Mouse (Mus musculus) B cell, adult 2 months (primary cell): ENCODE measurements around the gene Camta2.

Source experiments
- DNase-seq, 2 experiments: peaks; one replicate each; pipeline ENCODE4 v3.0.0; 2022

Camta2 gene

GRCm38 (mm10) chr11:70687601-70688199 is at the start of gene Camta2:
TSS of gene Camta2 (minus strand) at chr11:70688105.
- DNase-seq = peak; percentile 84 to 85

GRCm38 (mm10) chr11:70733256-70733655 is 45.4 kb upstream of the Camta2 start:
- no peak for DNase-seq

GRCm38 (mm10) chr11:70731178-70731577 is 43.3 kb upstream of the Camta2 start:
- no peak for DNase-seq

- no peak for DNase-seq
Measured at GRCm38 (mm10) chr11:70730427-70731038, 42.6 kb upstream of the Camta2 start.

GRCm38 (mm10) chr11:70727385-70727784 is 39.5 kb upstream of the Camta2 start:
- no peak for DNase-seq

GRCm38 (mm10) chr11:70726585-70726984 is 38.7 kb upstream of the Camta2 start:
- no peak for DNase-seq

- DNase-seq = no peak
Measured at GRCm38 (mm10) chr11:70724706-70725105, 36.8 kb upstream of the Camta2 start.

GRCm38 (mm10) chr11:70721072-70721471 is 33.2 kb upstream of the Camta2 start:
- no peak for DNase-seq

- peak; percentile 37 to 50 for DNase-seq
Measured at GRCm38 (mm10) chr11:70720567-70720966, 32.7 kb upstream of the Camta2 start.

GRCm38 (mm10) chr11:70718481-70718880 is 30.6 kb upstream of the Camta2 start:
- no peak for DNase-seq

- no peak for DNase-seq
Measured at GRCm38 (mm10) chr11:70715832-70716231, 27.9 kb upstream of the Camta2 start.

GRCm38 (mm10) chr11:70713222-70713621 is 25.3 kb upstream of the Camta2 start:
- DNase-seq = no peak

- no peak for DNase-seq
Measured at GRCm38 (mm10) chr11:70711026-70711425, 23.1 kb upstream of the Camta2 start.

GRCm38 (mm10) chr11:70706127-70706526 is 18.2 kb upstream of the Camta2 start:
- no peak for DNase-seq

- DNase-seq = no peak
Measured at GRCm38 (mm10) chr11:70702781-70703180, 14.9 kb upstream of the Camta2 start.

GRCm38 (mm10) chr11:70701984-70702733 is 14.3 kb upstream of the Camta2 start:
- DNase-seq = no peak

- DNase-seq = no peak
Measured at GRCm38 (mm10) chr11:70701221-70701955, 13.5 kb upstream of the Camta2 start.

- peak; percentile 54 to 63 for DNase-seq
Measured at GRCm38 (mm10) chr11:70700613-70701012, 12.7 kb upstream of the Camta2 start.

- DNase-seq = peak; percentile 97 to 98
Measured at GRCm38 (mm10) chr11:70699722-70700556, 12.0 kb upstream of the Camta2 start, which contains the start of the genes Inca1 and Kif1c. TSS of gene Inca1 (minus strand) at chr11:70700155. TSS of gene Kif1c (plus strand) at chr11:70700548.

GRCm38 (mm10) chr11:70699051-70699450 is 11.1 kb upstream of the Camta2 start:
- DNase-seq = no peak

GRCm38 (mm10) chr11:70697376-70697775 is 9.5 kb upstream of the Camta2 start:
- peak; percentile 39 to 60 for DNase-seq

- DNase-seq = no peak
Measured at GRCm38 (mm10) chr11:70693504-70693903, 5.6 kb upstream of the Camta2 start.
